Mouse (Mus musculus) forebrain, embryonic 15.5 days (tissue): ENCODE measurements around the gene Ddr1. TPM values are rescaled to one million over a fixed set of nuclear protein-coding genes. Genes with fewer than 3 reads are reported as not detected.
A peak's percentile ranks its signal among the peaks of the same experiment; 100 is the strongest.

ENCODE experiments used
- ATAC-seq: fragments of 200-750 bp; cut with Nextera tagmentation; replicated peaks from 2 replicates; pipeline ENCODE4 v1.8.0; 2017; ENCODE audit warnings: mild to moderate bottlenecking, moderate TSS enrichment, moderate library complexity
- H3K27ac ChIP-seq: fragments of 300-500 bp; sonication (generic); replicated peaks from 2 replicates; pipeline ENCODE4 v1.5.1; 2015; ENCODE audit warnings: mild to moderate bottlenecking, inconsistent platforms
- H3K27me3 ChIP-seq: fragments of 300-500 bp; sonication (generic); 2 replicates; pipeline ENCODE4 v1.6.1; 2015; ENCODE audit warnings: inconsistent platforms
- H3K36me3 ChIP-seq: fragments of 300-500 bp; sonication (generic); 2 replicates; pipeline ENCODE4 v1.6.1; 2015; ENCODE audit warnings: mild to moderate bottlenecking, inconsistent platforms
- H3K4me1 ChIP-seq: fragments of 300-500 bp; sonication (generic); 2 replicates; pipeline ENCODE4 v1.6.1; 2015; ENCODE audit warnings: inconsistent platforms
- H3K4me2 ChIP-seq: fragments of 300-500 bp; sonication (generic); replicated peaks from 2 replicates; pipeline ENCODE4 v1.6.1; 2015; ENCODE audit warnings: mild to moderate bottlenecking, inconsistent platforms
- H3K4me3 ChIP-seq: fragments of 300-500 bp; sonication (generic); 2 replicates; pipeline ENCODE4 v1.5.1; 2015; ENCODE audit warnings: mild to moderate bottlenecking, inconsistent platforms
- H3K9ac ChIP-seq: fragments of 300-500 bp; sonication (generic); replicated peaks from 2 replicates; pipeline ENCODE4 v1.6.1; 2015; ENCODE audit warnings: mild to moderate bottlenecking, inconsistent platforms
- H3K9me3 ChIP-seq: fragments of 300-500 bp; sonication (generic); 2 replicates; pipeline ENCODE4 v1.6.1; 2016; ENCODE audit warnings: inconsistent platforms
- WGBS: fragments of 180-500 bp; shearing (Covaris S2); methylation state at CpG from one replicate; pipeline ENCODE4 v1.1.7; 2015; ENCODE audit warnings: mixed read lengths; 5-methylcytosine and 5-hydroxymethylcytosine counted together
- polyA plus RNA-seq: library from polyadenylated mRNA; unstranded; fragments of >200 nt; fragmentation: Nextera tagmentation; extraction: Ambion mirVana; gene quantifications from 2 replicates; pipeline ENCODE4 v1.2.1, GENCODE M21; 2015

Ddr1 gene
- polyA plus RNA-seq, 1 experiment from 2014 or later: 127 TPM

DNA sequence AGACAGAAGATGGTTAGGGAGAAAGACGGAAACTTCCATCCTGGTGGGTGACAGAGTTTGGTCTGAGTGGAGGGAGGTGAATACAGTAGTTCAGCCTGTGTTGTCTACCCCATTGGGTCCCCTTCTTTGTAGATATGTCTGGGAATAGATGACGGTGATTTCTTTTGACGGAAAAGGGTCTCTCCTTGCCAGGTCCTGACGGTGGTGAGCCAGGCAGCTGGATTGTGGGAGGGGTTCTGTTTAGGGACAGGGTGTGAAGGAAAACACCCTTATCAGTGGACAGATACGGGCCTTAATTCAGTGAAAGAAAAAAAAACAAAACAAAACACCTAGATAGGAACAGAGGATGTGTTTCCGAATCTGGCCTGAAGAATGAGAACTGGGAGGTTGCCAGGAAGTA is 65.1 kb downstream of the Ddr1 start:
- peaks cover 4% of the 10 kb centered on the region; the same call in 1 of the 2 replicates for H3K27me3 ChIP-seq
- WGBS: 89% methylated on average over 6 of the region's 6 CpGs
- no peaks in the 10 kb centered on the region for H3K36me3 ChIP-seq
- no peak overlapping the region for H3K4me2 ChIP-seq
- no peak for ATAC-seq
- no peak overlapping the region for H3K4me3 ChIP-seq
- H3K27ac ChIP-seq: no peak overlapping the region
- H3K4me1 ChIP-seq: peaks cover 3% of the 10 kb centered on the region
- no peak overlapping the region for H3K9ac ChIP-seq
- no peaks in the 10 kb centered on the region for H3K9me3 ChIP-seq

DNA sequence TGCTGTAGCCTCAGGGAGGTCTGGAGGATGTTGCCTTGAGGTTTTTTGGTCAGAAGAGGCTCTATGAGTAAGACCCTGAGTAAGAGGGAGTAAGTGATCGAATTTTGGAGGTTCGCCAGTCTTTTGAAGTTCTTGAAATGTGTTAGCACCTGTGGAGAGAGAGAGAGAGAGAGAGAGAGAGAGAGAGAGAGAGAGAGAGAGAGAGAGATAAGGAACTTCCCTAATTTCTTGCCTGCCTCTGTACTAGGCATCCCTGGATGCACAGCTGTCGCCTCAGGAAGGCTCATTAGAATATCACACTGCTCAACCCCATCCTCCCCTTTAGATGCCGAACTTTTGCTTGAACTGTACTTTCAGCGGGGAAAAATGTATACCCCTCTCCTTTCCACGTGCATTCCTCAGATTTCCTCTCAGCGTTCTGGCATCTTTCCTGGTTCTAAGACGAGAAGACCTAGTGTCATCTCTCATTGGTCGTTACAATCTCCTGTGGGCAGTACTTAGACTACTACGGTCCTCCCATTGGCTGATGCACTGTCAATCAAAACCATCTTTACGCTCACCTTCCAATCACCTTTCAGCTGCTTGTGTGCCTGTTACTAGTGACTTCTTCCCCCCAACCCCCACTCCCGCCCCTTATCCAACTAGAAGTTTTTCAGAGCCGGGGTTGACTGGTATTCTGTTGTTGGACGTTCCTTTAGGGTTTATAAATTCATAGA is 65.8 kb downstream of the Ddr1 start:
- Histone ChIP-seq H3K9me3 (no peaks in the 10 kb centered on the region), H3K27ac (no peak overlapping the region), H3K36me3 (no peaks in the 10 kb centered on the region), H3K9ac (no peak overlapping the region), H3K4me1 (peaks cover 3% of the 10 kb centered on the region), H3K27me3 (peaks cover 4% of the 10 kb centered on the region; the same call in 1 of the 2 replicates), H3K4me2 (0 out of 2 replicates have a peak overlapping the region, but pooled peaks have one; percentile 16), H3K4me3 (no peak overlapping the region)
- WGBS: 33% methylated on average over 14 of the region's 14 CpGs
- ATAC-seq: peak; percentile 68; the same call in 1 of the 2 replicates

DNA sequence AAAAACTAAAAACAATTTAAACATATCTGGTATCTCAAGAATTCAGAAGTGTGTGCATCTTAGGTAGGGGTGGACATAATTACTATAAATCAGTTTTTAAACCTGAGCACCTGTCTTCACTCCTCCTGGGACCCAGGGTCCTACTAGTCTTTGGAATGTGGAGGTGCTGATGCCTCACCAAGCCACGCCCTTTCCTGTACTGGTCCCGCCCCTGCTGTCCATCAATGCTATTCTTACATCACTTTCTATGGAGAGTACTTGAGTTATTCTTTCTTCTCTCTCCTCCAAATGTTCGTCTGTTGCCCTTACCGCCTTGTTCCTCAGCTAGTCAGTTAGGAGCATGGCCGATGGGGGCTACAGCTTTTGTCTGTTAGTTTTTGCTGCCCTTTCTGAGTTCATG is 68.1 kb downstream of the Ddr1 start:
- Histone ChIP-seq H3K9me3 (no peaks in the 10 kb centered on the region), H3K27ac (no peak overlapping the region), H3K9ac (no peak overlapping the region), H3K4me3 (no peak overlapping the region), H3K36me3 (no peaks in the 10 kb centered on the region), H3K4me1 (peaks cover 3% of the 10 kb centered on the region), H3K4me2 (no peak overlapping the region), H3K27me3 (peaks cover 4% of the 10 kb centered on the region; the same call in 1 of the 2 replicates)
- WGBS: 38% methylated on average over 5 of the region's 5 CpGs
- no peak for ATAC-seq

DNA sequence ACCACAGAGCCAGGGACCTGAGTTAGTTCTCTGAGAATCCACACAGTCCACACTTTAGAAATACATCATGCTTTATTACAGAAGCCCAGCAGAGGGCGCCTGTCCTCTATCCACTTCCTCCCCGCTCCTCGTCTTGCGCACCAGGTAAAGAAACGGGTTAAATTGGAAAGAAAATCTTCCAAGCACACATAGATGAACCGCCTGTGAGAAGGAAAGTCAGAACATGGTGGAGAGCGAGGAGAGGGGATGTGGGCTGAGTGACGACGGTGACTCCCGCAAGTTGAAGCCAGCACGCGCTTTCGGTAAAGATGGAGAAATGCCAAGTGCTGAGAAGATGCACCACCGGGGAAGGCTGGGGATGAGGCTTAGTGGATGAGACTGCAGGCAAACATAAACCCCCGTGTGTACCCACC is 68.7 kb downstream of the Ddr1 start:
- Histone ChIP-seq H3K9ac (peak overlapping the region; percentile 34; the same call in 1 of the 2 replicates), H3K4me2 (peak overlapping the region; percentile 74), H3K4me1 (peaks cover 3% of the 10 kb centered on the region), H3K36me3 (no peaks in the 10 kb centered on the region), H3K27ac (no peak overlapping the region), H3K4me3 (peak overlapping the region; percentile 45), H3K9me3 (no peaks in the 10 kb centered on the region), H3K27me3 (peaks cover 4% of the 10 kb centered on the region; the same call in 1 of the 2 replicates)
- WGBS: 0% methylated on average over 15 of the region's 15 CpGs
- ATAC-seq: peak; percentile 78

DNA sequence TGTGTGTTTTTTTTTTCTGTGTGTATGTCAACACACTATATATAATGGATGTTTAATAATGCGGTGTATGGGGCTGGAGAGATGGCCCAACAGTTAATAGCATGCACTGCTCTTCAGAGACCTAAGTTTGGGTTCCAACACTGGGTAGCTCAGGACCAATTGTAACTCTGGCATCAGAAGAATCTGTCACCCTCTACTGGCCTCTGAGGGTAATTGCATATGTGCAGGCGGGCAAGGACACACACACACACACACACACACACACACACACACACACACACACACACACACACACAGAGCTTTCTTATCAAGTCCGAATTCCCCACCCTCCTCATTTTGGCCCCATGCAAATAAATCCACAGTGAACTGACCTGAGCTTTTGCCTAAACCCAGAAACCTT is 69.2 kb downstream of the Ddr1 start:
- no peaks in the 10 kb centered on the region for H3K9me3 ChIP-seq
- 76% methylated on average over 3 of the region's 3 CpGs for WGBS
- no peak overlapping the region for H3K4me2 ChIP-seq
- no peaks in the 10 kb centered on the region for H3K36me3 ChIP-seq
- no peak overlapping the region; the same call in 1 of the 2 replicates for H3K4me3 ChIP-seq
- H3K4me1 ChIP-seq: peaks cover 3% of the 10 kb centered on the region
- peaks cover 4% of the 10 kb centered on the region; the same call in 1 of the 2 replicates for H3K27me3 ChIP-seq
- H3K27ac ChIP-seq: no peak overlapping the region
- H3K9ac ChIP-seq: no peak overlapping the region
- no peak for ATAC-seq

DNA sequence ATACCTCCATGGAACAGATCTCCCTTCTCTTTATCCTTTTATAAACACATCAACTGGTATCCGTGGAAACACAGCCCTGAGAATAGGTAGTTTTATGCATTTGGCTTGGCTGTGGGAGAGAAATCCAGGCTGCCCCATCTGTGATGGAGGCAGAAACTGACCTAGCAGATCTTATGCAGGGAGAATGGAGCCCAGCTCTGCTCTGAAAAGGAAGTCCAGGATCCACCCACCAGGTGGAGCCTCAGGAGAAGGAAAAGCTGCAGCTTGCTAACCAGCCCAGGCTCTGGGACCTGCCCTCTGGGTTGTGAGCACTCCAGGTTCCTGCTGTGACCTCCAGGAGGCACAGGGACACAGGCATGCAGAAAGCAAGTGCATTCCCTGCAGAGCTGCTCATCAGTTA is 70.4 kb downstream of the Ddr1 start:
- no peak; the same call in 1 of the 2 replicates for ATAC-seq
- H3K27ac ChIP-seq: no peak overlapping the region
- H3K4me2 ChIP-seq: no peak overlapping the region
- WGBS: 4% methylated on average over 1 of the region's 1 CpGs
- H3K27me3 ChIP-seq: peaks cover 4% of the 10 kb centered on the region; the same call in 1 of the 2 replicates
- H3K36me3 ChIP-seq: no peaks in the 10 kb centered on the region
- no peaks in the 10 kb centered on the region for H3K9me3 ChIP-seq
- no peak overlapping the region for H3K9ac ChIP-seq
- H3K4me3 ChIP-seq: no peak overlapping the region
- H3K4me1 ChIP-seq: peaks cover 3% of the 10 kb centered on the region

Other genes starting within 250 kb of the Ddr1 start
- gene H2-Q10, start 234.5 kb downstream of the Ddr1 start, polyA plus RNA-seq: 0.11 and 0.83 TPM in 2 replicates
- gene Pou5f1, start 198.6 kb downstream of the Ddr1 start, polyA plus RNA-seq: not detected in 2 replicates
- 33.6 and 36.9 TPM in 2 replicates for gene Tcf19, start 187.8 kb downstream of the Ddr1 start, polyA plus RNA-seq
- 9.5 and 10.6 TPM in 2 replicates for gene Cchcr1, start 187.5 kb downstream of the Ddr1 start, polyA plus RNA-seq
- gene Psors1c2, start 171.4 kb downstream of the Ddr1 start, polyA plus RNA-seq: 1.2 and 1.5 TPM in 2 replicates
- 0.06 and 0.11 TPM in 2 replicates for gene Cdsn, start 152.5 kb downstream of the Ddr1 start, polyA plus RNA-seq
- gene 2300002M23Rik, start 137.2 kb downstream of the Ddr1 start, polyA plus RNA-seq: not detected in 2 replicates
- gene Sfta2, start 103.1 kb downstream of the Ddr1 start, polyA plus RNA-seq: not detected in 2 replicates
- not detected in 2 replicates for gene Gm9573, start 78.0 kb downstream of the Ddr1 start, polyA plus RNA-seq
- not detected in 2 replicates for gene Mucl3, start 60.9 kb downstream of the Ddr1 start, polyA plus RNA-seq
- 16.2 and 18.1 TPM in 2 replicates for gene Vars2, start 37.0 kb downstream of the Ddr1 start, polyA plus RNA-seq
- 36.1 and 37.8 TPM in 2 replicates for gene Gtf2h4, start 30.9 kb downstream of the Ddr1 start, polyA plus RNA-seq
- 7.3 and 8.1 TPM in 2 replicates for gene Ier3, start 117.1 kb upstream of the Ddr1 start, polyA plus RNA-seq
- gene Flot1, start 118.6 kb upstream of the Ddr1 start, polyA plus RNA-seq: 68.3 and 75.1 TPM in 2 replicates
- 1,924 and 1,932 TPM in 2 replicates for gene Tubb5, start 133.7 kb upstream of the Ddr1 start, polyA plus RNA-seq
- gene Mdc1, start 136.9 kb upstream of the Ddr1 start, polyA plus RNA-seq: 11.7 TPM in 2 replicates
- 24.5 and 28.3 TPM in 2 replicates for gene Nrm, start 156.7 kb upstream of the Ddr1 start, polyA plus RNA-seq
- 20.8 and 21.9 TPM in 2 replicates for gene Ppp1r18, start 161.0 kb upstream of the Ddr1 start, polyA plus RNA-seq
- 36.3 and 38.0 TPM in 2 replicates for gene Dhx16, start 175.2 kb upstream of the Ddr1 start, polyA plus RNA-seq
- gene 2310061I04Rik, start 192.8 kb upstream of the Ddr1 start, polyA plus RNA-seq: 37.9 and 41.5 TPM in 2 replicates
- gene Atat1, start 205.5 kb upstream of the Ddr1 start, polyA plus RNA-seq: 421 and 435 TPM in 2 replicates
- 53.1 and 54.1 TPM in 2 replicates for gene Mrps18b, start 211.8 kb upstream of the Ddr1 start, polyA plus RNA-seq
- 51.5 and 53.9 TPM in 2 replicates for gene Ppp1r10, start 211.8 kb upstream of the Ddr1 start, polyA plus RNA-seq